Mouse (Mus musculus) stomach, embryonic 14.5 days (tissue): ENCODE measurements around the gene Nr2c1. TPM values are rescaled to one million over a fixed set of nuclear protein-coding genes. Genes with fewer than 3 reads are reported as not detected.

Experiments
- ATAC-seq: fragments of 200-750 bp; cut with Nextera tagmentation; 2 replicates; pipeline ENCODE4 v1.8.0; 2017; ENCODE audit warnings: low read depth, moderate TSS enrichment; ENCODE audit not compliant: insufficient number of reproducible peaks, insufficient read depth, low FRiP score
- H3K27ac ChIP-seq: fragments of 300-500 bp; sonication (generic); 2 replicates; pipeline ENCODE4 v1.5.1; 2014; ENCODE audit warnings: mild to moderate bottlenecking, low read length, moderate library complexity, mixed read lengths
- H3K27me3 ChIP-seq: fragments of 300-500 bp; sonication (generic); 2 replicates; pipeline ENCODE4 v1.6.1; 2014; ENCODE audit warnings: low read length, control low read depth, mixed read lengths; ENCODE audit not compliant: control insufficient read depth, insufficient read depth
- H3K36me3 ChIP-seq: fragments of 300-500 bp; sonication (generic); 2 replicates; pipeline ENCODE4 v1.6.1; 2014; ENCODE audit warnings: mild to moderate bottlenecking, control low read depth, low read length, moderate library complexity, mixed read lengths; ENCODE audit not compliant: control insufficient read depth, insufficient read depth
- H3K4me1 ChIP-seq: fragments of 300-500 bp; sonication (generic); 2 replicates; pipeline ENCODE4 v1.6.1; 2014; ENCODE audit warnings: low read length, control low read depth, mixed read lengths; ENCODE audit not compliant: control insufficient read depth, insufficient read depth
- H3K4me2 ChIP-seq: fragments of 300-500 bp; sonication (generic); replicated peaks from 2 replicates; pipeline ENCODE4 v1.6.1; 2014; ENCODE audit warnings: low read depth, low read length, control low read depth
- H3K4me3 ChIP-seq: fragments of 300-500 bp; sonication (generic); 2 replicates; pipeline ENCODE4 v1.5.1; 2014; ENCODE audit warnings: low read depth, low read length, control low read depth
- H3K9ac ChIP-seq: fragments of 300-500 bp; sonication (generic); replicated peaks from 2 replicates; pipeline ENCODE4 v1.6.1; 2014; ENCODE audit warnings: low read depth, mild to moderate bottlenecking, control low read depth, low read length, moderate library complexity, mixed read lengths
- H3K9me3 ChIP-seq: fragments of 300-500 bp; sonication (generic); 2 replicates; pipeline ENCODE4 v1.6.1; 2016; ENCODE audit warnings: low read depth, low read length, control low read depth; ENCODE audit not compliant: control insufficient read depth
- WGBS: fragments of 180-500 bp; shearing (Covaris S2); extraction: QIAGEN DNeasy Blood & Tissue Kit; methylation state at CpG from one replicate; pipeline ENCODE4 v1.1.7; 2014; 5-methylcytosine and 5-hydroxymethylcytosine counted together
- polyA plus RNA-seq: library from polyadenylated mRNA; unstranded; fragments of >200 nt; fragmentation: Nextera tagmentation; extraction: Ambion mirVana; gene quantifications from 2 replicates; pipeline ENCODE4 v1.2.1, GENCODE M21; 2014

The Nr2c1 gene
- 12.7 and 13.0 TPM in 2 replicates for polyA plus RNA-seq

- H3K9ac ChIP-seq, result peak within 1 kb of the TSS; percentile 86
- under 1% methylated on average over 64 of the region's 64 CpGs for WGBS
- peak; percentile 91 for ATAC-seq
Measured at GRCm38 (mm10) chr10:94147756-94148531, at the start of gene Nr2c1. TSS of gene Nr2c1 (plus strand) at chr10:94148023.

GRCm38 (mm10) chr10:94098100-94098499, 49.7 kb upstream of the Nr2c1 start:
- ATAC-seq, result no peak
- no peak overlapping the region for H3K27ac ChIP-seq
- H3K9me3 ChIP-seq, result no peaks in the 10 kb centered on the region
- H3K36me3 ChIP-seq, result no peaks in the 10 kb centered on the region
- H3K4me1 ChIP-seq, result no peaks in the 10 kb centered on the region
- H3K27me3 ChIP-seq, result no peaks in the 10 kb centered on the region
- H3K4me3 ChIP-seq, result no peak overlapping the region
- no peak overlapping the region for H3K4me2 ChIP-seq
- no peak overlapping the region for H3K9ac ChIP-seq
- WGBS, result 90% methylated on average over 3 of the region's 3 CpGs

More at GRCm38 (mm10) chr10:94147756-94148531, at the start of gene Nr2c1:
- Histone ChIP-seq H3K4me2 (peak within 1 kb of the TSS; percentile 54), H3K27ac (peak within 1 kb of the TSS; percentile 97), H3K9me3 (no peaks in the 10 kb centered on the region), H3K4me1 (peaks cover 14% of the 10 kb centered on the region; the same call in 1 of the 2 replicates), H3K27me3 (no peaks in the 10 kb centered on the region), H3K36me3 (no peaks in the 10 kb centered on the region), H3K4me3 (peak within 1 kb of the TSS; percentile 90)

- no peak overlapping the region for H3K9ac ChIP-seq
- H3K4me1 ChIP-seq, result no peaks in the 10 kb centered on the region
- no peak overlapping the region for H3K27ac ChIP-seq
- no peaks in the 10 kb centered on the region for H3K27me3 ChIP-seq
- no peak for ATAC-seq
- H3K4me2 ChIP-seq, result no peak overlapping the region
- no peak overlapping the region for H3K4me3 ChIP-seq
- WGBS, result 90% methylated on average over 10 of the region's 10 CpGs
- no peaks in the 10 kb centered on the region; the same call in 1 of the 2 replicates for H3K36me3 ChIP-seq
- H3K9me3 ChIP-seq, result no peaks in the 10 kb centered on the region
Measured at GRCm38 (mm10) chr10:94105498-94105897, 42.3 kb upstream of the Nr2c1 start.

DNA sequence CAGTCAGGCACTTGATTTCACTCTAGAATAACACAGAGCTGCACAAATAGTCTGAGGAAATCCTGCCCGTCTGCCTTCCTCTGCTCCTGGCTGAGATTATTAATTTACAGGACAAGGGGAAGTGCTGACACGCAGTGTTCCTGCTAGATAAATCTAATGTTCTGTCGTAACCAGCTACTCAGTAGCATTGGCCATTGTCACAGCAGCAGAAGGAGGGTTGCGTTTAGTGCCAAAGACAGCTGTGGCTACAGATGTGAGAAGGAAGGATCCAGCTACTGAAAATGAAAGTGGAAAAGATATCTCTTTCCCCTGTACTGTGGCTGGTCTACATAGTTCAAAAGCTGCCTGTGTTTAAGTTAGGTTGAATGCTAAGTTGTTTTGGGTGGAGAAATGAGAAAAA, 40.7 kb upstream of the Nr2c1 start:
- Histone ChIP-seq H3K4me1 (no peaks in the 10 kb centered on the region), H3K27me3 (no peaks in the 10 kb centered on the region), H3K4me3 (no peak overlapping the region), H3K36me3 (no peaks in the 10 kb centered on the region; the same call in 1 of the 2 replicates), H3K4me2 (no peak overlapping the region), H3K9ac (no peak overlapping the region), H3K9me3 (no peaks in the 10 kb centered on the region), H3K27ac (no peak overlapping the region)
- ATAC-seq, result no peak
- 53% methylated on average over 4 of the region's 4 CpGs for WGBS

GRCm38 (mm10) chr10:94107607-94108006, 40.2 kb upstream of the Nr2c1 start:
- H3K9ac ChIP-seq, result no peak overlapping the region
- no peak overlapping the region for H3K27ac ChIP-seq
- 91% methylated on average over 7 of the region's 7 CpGs for WGBS
- H3K4me3 ChIP-seq, result no peak overlapping the region
- no peaks in the 10 kb centered on the region for H3K9me3 ChIP-seq
- no peaks in the 10 kb centered on the region for H3K27me3 ChIP-seq
- H3K36me3 ChIP-seq, result no peaks in the 10 kb centered on the region; the same call in 1 of the 2 replicates
- no peak for ATAC-seq
- H3K4me1 ChIP-seq, result no peaks in the 10 kb centered on the region
- H3K4me2 ChIP-seq, result no peak overlapping the region

DNA sequence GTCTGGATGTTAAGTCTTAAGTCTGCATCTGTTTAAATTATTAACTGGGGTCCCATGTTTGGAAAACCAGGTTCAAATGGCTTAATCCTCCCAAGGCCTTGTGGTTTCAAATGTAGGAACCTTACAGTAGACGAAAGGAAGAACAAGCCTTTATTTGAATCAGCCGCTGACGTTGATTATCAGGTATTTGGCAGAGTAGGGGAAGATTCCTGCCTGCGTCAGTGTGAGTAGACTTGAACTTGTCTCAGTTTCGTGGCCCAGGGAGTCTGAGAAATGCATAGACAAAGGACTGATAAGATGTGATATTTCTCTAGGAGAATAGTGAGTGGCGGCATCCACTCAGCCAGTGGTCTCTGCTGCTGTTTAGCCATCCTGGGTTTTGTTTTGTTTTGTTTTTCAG, 39.0 kb upstream of the Nr2c1 start:
- H3K27me3 ChIP-seq, result no peaks in the 10 kb centered on the region
- H3K4me2 ChIP-seq, result no peak overlapping the region
- no peaks in the 10 kb centered on the region for H3K4me1 ChIP-seq
- H3K9ac ChIP-seq, result no peak overlapping the region
- no peak for ATAC-seq
- H3K27ac ChIP-seq, result no peak overlapping the region
- H3K36me3 ChIP-seq, result no peaks in the 10 kb centered on the region; the same call in 1 of the 2 replicates
- 90% methylated on average over 6 of the region's 6 CpGs for WGBS
- no peaks in the 10 kb centered on the region for H3K9me3 ChIP-seq
- no peak overlapping the region for H3K4me3 ChIP-seq

DNA sequence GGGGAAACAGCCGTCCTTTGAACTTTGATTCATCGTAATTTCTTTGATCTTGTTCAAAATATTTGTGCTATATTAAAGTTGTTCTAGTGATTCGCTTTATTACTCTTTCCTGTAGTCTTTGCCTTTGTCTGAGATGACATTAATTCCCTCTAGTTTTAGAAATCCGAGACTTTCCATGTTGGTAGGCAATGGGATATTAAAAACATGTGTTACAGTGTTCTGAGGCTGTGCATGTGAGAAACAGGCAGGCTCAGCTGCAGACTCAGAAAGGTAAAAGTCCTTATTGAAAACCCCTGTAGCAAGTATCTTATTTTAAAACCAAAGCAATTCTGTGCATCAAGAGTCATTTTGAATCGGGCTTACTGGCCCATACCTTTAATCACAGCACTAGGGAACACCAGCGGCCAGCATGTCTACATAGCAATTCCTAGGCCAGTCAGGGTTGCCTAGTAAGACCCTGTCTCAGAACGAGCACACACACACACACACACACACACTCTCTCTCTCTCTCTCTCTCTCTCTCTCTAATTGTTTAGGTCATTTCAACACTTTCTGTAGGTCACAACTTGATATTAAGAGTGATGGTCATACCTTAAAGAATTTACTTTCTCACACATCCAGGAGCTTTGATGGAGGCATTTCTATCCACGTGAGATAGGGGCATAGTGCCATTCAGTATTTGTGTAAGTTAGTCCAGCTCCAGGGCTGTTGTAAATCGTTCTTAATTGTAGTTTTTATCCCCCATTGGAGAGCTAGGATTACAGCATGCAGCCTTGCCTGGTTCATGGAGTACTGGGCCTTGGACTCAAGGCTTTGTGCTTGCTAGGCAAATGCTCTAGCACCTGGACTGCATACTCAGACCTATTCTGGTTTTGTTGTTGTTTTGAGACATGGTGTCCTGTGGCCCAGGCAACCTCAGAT, 36.7 kb upstream of the Nr2c1 start:
- Histone ChIP-seq H3K4me2 (no peak overlapping the region), H3K27ac (no peak overlapping the region), H3K36me3 (no peaks in the 10 kb centered on the region), H3K9ac (no peak overlapping the region), H3K9me3 (no peaks in the 10 kb centered on the region), H3K27me3 (no peaks in the 10 kb centered on the region), H3K4me1 (no peaks in the 10 kb centered on the region), H3K4me3 (no peak overlapping the region)
- 80% methylated on average over 9 of the region's 9 CpGs for WGBS
- ATAC-seq, result no peak

DNA sequence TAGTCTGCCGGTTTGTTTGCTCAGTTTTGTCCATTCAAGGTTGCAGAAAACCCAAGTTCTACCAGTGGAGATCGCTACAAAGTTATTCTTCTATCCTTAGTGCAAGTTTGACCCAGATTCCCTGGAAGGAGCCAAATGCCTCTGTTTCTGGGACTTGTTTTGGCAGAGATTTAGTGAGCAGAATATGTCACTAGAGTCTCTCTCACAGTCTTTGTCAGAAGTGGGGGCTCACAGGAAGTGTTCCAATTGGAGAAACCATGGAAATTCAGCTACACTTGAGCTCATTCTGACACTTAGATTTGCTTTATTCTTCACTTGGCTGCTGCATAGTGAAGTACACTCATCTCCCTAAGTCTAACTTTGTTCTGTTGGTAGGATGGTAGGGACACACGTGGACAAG, 35.6 kb upstream of the Nr2c1 start:
- no peak for ATAC-seq
- no peak overlapping the region for H3K4me3 ChIP-seq
- H3K9ac ChIP-seq, result no peak overlapping the region
- no peak overlapping the region for H3K4me2 ChIP-seq
- H3K36me3 ChIP-seq, result no peaks in the 10 kb centered on the region
- H3K4me1 ChIP-seq, result no peaks in the 10 kb centered on the region
- no peak overlapping the region for H3K27ac ChIP-seq
- 77% methylated on average over 3 of the region's 3 CpGs for WGBS
- H3K9me3 ChIP-seq, result no peaks in the 10 kb centered on the region
- no peaks in the 10 kb centered on the region for H3K27me3 ChIP-seq
